Mouse (Mus musculus) stomach, postnatal 0 days (tissue): ENCODE measurements around the gene Tcap. TPM values are rescaled to one million over a fixed set of nuclear protein-coding genes. Genes with fewer than 3 reads are reported as not detected.

ENCODE experiments used
- ATAC-seq: fragments of 200-750 bp; cut with Nextera tagmentation; 2 replicates; pipeline ENCODE4 v1.8.0; 2017; ENCODE audit not compliant: low FRiP score, low TSS enrichment
- DNase-seq: peaks from one replicate; pipeline ENCODE4 v3.0.0-alpha.2; 2016; ENCODE audit warnings: low spot score
- H3K27ac ChIP-seq: fragments of 300-500 bp; sonication (generic); replicated peaks from 2 replicates; pipeline ENCODE4 v1.5.1; 2014; ENCODE audit warnings: mild to moderate bottlenecking, control low read depth
- H3K27me3 ChIP-seq: fragments of 300-500 bp; sonication (generic); 2 replicates; pipeline ENCODE4 v1.6.1; 2014; ENCODE audit warnings: low read length; ENCODE audit not compliant: control insufficient read depth, insufficient read depth
- H3K36me3 ChIP-seq: fragments of 300-500 bp; sonication (generic); 2 replicates; pipeline ENCODE4 v1.6.1; 2014; ENCODE audit warnings: low read length, mixed read lengths; ENCODE audit not compliant: control insufficient read depth, insufficient read depth
- H3K4me1 ChIP-seq: fragments of 300-500 bp; sonication (generic); replicated peaks from 2 replicates; pipeline ENCODE4 v1.6.1; 2014; ENCODE audit warnings: antibody characterized with exemption; ENCODE audit not compliant: control insufficient read depth, insufficient read depth
- H3K4me2 ChIP-seq: fragments of 300-500 bp; sonication (generic); replicated peaks from 2 replicates; pipeline ENCODE4 v1.6.1; 2014; ENCODE audit warnings: low read depth, mild to moderate bottlenecking, control low read depth, moderate library complexity
- H3K4me3 ChIP-seq: fragments of 300-500 bp; sonication (generic); 2 replicates; pipeline ENCODE4 v1.5.1; 2014; ENCODE audit warnings: low read depth, low read length, control low read depth
- H3K9ac ChIP-seq: fragments of 300-500 bp; sonication (generic); 2 replicates; pipeline ENCODE4 v1.6.1; 2014; ENCODE audit warnings: mild to moderate bottlenecking, low read length, control low read depth, mixed read lengths
- H3K9me3 ChIP-seq: fragments of 300-500 bp; sonication (generic); 2 replicates; pipeline ENCODE4 v1.6.1; 2016; ENCODE audit warnings: low read length; ENCODE audit not compliant: control insufficient read depth
- CTCF ChIP-seq: IDR thresholded peaks from 2 replicates; pipeline ENCODE4 v1.5.1; 2016; ENCODE audit warnings: antibody characterized with exemption, low read depth, mild to moderate bottlenecking, moderate library complexity
- EP300 ChIP-seq: optimal IDR thresholded peaks from 2 replicates; pipeline ENCODE3; 2016; ENCODE audit warnings: antibody characterized with exemption
- WGBS: fragments of 180-500 bp; shearing (Covaris S2); extraction: QIAGEN DNeasy Blood & Tissue Kit; methylation state at CpG from one replicate; pipeline ENCODE4 v1.1.7; 2014; 5-methylcytosine and 5-hydroxymethylcytosine counted together
- polyA plus RNA-seq: library from polyadenylated mRNA; unstranded; fragments of >200 nt; fragmentation: Nextera tagmentation; extraction: Ambion mirVana; gene quantifications from 2 replicates; pipeline ENCODE4 v1.2.1, GENCODE M21; 2015

Tcap gene
- polyA plus RNA-seq, 1 experiment from 2014 or later = 0.13 TPM

DNA sequence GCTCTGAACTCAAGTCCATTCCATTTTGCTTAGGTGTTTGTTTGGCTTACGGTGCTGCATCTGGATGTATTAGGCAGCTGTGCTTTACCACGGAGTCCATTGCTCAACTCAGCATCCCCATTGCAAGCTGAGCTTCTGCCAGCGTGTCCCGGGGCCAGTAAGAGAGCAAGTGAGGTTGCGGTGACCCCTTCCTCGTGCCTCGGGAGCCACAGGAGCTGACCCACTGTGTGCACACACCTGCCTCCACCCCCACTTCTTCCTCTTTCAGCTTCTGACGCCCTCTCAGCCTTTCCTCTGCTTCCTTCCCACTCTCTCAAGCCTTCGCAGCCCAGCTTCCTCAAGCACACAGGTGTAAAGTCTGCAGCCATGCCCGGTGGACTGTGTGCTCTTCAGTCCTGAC is 17.3 kb upstream of the Tcap start:
- Histone ChIP-seq H3K36me3 (no peaks in the 10 kb centered on the region), H3K27ac (no peak overlapping the region), H3K4me3 (no peak overlapping the region), H3K9ac (no peak overlapping the region), H3K4me2 (no peak overlapping the region), H3K27me3 (no peaks in the 10 kb centered on the region), H3K4me1 (0 out of 2 replicates have a peak, but pooled peaks cover 2% of the 10 kb centered on the region), H3K9me3 (no peaks in the 10 kb centered on the region)
- no peak for ATAC-seq
- no peak for DNase-seq
- TF ChIP-seq CTCF (no peak), EP300 (no peak)
- 68% methylated on average over 10 of the region's 10 CpGs for WGBS

GRCm38 (mm10) chr11:98367171-98367862 is 16.3 kb upstream of the Tcap start:
- WGBS = 76% methylated on average over 10 of the region's 10 CpGs

DNA sequence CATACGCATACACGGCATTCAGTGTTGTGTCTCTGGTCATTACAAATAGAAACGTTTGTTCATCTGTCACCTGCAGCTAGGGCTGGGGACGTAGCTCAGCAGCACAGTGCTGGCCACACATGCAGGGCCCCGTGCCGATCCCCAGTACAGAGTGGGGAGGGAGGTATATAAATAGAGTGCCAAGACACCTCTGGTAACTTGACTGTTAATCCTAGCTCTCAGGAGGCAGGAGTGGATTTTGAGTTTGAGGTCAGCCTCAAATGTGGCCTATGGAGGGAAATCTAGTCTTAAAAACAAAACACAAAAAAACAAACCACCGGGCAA is 15.8 kb upstream of the Tcap start:
- 74% methylated on average over 7 of the region's 7 CpGs for WGBS
- TF ChIP-seq CTCF = no peak
- TF ChIP-seq EP300 = no peak
- H3K27ac ChIP-seq = no peak overlapping the region
- H3K36me3 ChIP-seq = no peaks in the 10 kb centered on the region
- no peak overlapping the region for H3K9ac ChIP-seq
- ATAC-seq = no peak
- no peak overlapping the region for H3K4me2 ChIP-seq
- no peaks in the 10 kb centered on the region for H3K4me1 ChIP-seq
- no peak overlapping the region for H3K4me3 ChIP-seq
- no peaks in the 10 kb centered on the region for H3K9me3 ChIP-seq
- H3K27me3 ChIP-seq = no peaks in the 10 kb centered on the region
- no peak for DNase-seq

More at GRCm38 (mm10) chr11:98367171-98367862, 16.3 kb upstream of the Tcap start:
- no peak for DNase-seq
- no peak overlapping the region for H3K9ac ChIP-seq
- no peaks in the 10 kb centered on the region for H3K4me1 ChIP-seq
- TF ChIP-seq CTCF = no peak
- ATAC-seq = no peak
- H3K4me3 ChIP-seq = no peak overlapping the region
- no peak overlapping the region for H3K27ac ChIP-seq
- no peaks in the 10 kb centered on the region for H3K36me3 ChIP-seq
- no peaks in the 10 kb centered on the region for H3K9me3 ChIP-seq
- no peak overlapping the region for H3K4me2 ChIP-seq
- no peaks in the 10 kb centered on the region for H3K27me3 ChIP-seq

DNA sequence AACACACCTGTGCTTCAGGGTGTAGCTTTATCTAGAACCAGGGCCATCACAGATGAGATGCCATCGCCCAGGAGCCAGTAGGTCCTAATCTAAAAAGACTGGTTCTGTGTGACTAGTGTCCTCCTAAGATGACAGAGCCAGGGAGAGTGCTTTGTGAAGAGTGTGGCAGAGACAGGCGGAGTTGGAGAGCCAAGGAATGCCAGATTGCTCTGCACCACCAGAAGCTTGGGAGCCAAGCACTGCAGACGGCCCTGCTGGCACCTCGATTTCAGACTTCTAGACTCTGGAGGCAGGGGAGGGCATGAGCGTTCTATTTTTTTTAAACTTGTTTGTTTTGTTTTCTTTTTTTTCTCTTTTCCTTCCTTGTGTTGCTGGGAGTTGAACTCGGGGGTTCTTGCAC is 14.3 kb upstream of the Tcap start:
- no peaks in the 10 kb centered on the region for H3K27me3 ChIP-seq
- H3K36me3 ChIP-seq = no peaks in the 10 kb centered on the region
- H3K4me3 ChIP-seq = no peak overlapping the region
- no peak overlapping the region for H3K27ac ChIP-seq
- TF ChIP-seq EP300 (no peak), CTCF (no peak)
- no peak overlapping the region for H3K9ac ChIP-seq
- H3K4me2 ChIP-seq = no peak overlapping the region
- no peak for ATAC-seq
- H3K9me3 ChIP-seq = no peaks in the 10 kb centered on the region
- 74% methylated on average over 6 of the region's 6 CpGs for WGBS
- no peak for DNase-seq
- H3K4me1 ChIP-seq = no peaks in the 10 kb centered on the region

DNA sequence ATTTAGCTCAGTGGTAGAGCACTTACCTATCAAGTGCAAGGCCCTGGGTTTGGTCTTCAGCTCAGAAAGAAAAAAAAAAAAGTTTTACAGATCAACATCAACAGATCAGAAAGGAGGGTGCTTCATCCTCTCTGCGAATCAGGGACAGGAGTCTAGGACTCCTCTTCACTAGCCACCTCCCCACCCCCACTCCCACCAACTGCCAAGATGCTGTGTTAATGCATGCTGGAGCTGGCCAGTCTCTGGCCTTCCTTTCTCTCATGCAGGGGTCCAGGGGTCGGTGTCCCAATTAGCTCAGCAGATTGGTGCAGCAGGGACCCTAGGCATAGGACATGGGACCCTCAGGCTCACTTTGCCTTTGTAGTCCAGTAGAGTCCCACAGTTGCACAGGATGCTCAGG is 13.0 kb upstream of the Tcap start:
- H3K36me3 ChIP-seq = no peaks in the 10 kb centered on the region; the same call in 1 of the 2 replicates
- H3K4me1 ChIP-seq = no peaks in the 10 kb centered on the region
- TF ChIP-seq CTCF = no peak
- no peak for TF ChIP-seq EP300
- 97% methylated on average over 2 of the region's 2 CpGs for WGBS
- no peaks in the 10 kb centered on the region for H3K9me3 ChIP-seq
- no peaks in the 10 kb centered on the region for H3K27me3 ChIP-seq
- no peak overlapping the region for H3K4me2 ChIP-seq
- no peak for ATAC-seq
- no peak overlapping the region for H3K9ac ChIP-seq
- DNase-seq = no peak
- H3K27ac ChIP-seq = no peak overlapping the region
- no peak overlapping the region for H3K4me3 ChIP-seq

DNA sequence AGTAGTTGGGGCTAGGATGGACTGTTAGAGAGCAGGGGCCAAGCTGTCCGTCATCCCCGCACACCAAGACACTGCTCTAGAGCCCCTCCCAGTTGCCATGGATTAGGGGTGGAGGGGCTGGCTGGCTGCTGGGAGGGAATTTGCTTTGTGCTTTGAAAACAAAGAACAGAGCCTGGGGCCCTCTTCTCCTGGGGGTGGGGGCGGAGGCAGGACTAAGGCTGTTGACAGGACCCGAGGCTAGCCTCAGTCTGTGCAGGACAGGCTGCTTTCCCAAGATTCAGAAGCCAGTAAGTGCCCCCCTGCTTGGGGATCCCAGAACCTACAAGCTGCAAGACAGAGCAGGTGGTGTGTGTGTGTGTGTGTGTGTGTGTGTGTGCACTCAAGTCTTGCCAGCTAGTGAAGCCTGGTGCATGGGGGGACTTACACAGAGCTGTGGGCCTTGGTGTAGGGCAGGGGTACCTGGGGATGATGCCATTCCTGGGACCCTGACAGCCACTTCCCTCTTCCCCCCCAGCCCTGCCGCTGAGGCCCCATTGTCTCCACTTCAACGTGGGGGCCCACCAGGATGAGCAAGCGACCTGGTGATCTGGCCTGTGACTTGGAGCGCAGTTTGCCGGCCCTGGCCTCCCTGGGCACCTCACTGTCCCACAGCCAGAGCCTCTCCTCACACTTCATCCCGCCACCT is 11.9 kb upstream of the Tcap start:
- Histone ChIP-seq H3K27ac (no peak overlapping the region), H3K4me3 (no peak overlapping the region), H3K27me3 (no peaks in the 10 kb centered on the region), H3K36me3 (no peaks in the 10 kb centered on the region; the same call in 1 of the 2 replicates), H3K9me3 (no peaks in the 10 kb centered on the region), H3K9ac (no peak overlapping the region), H3K4me2 (no peak overlapping the region), H3K4me1 (no peaks in the 10 kb centered on the region)
- DNase-seq (no peak), ATAC-seq (no peak)
- TF ChIP-seq EP300 (no peak), CTCF (no peak)
- 53% methylated on average over 9 of the region's 10 CpGs for WGBS
